Mouse (Mus musculus) spleen, embryonic (tissue): ENCODE results near the gene Prdm16.

Source experiments
- CTCF ChIA-PET: fragments of 350-600 bp; sonication (Branson Sonifier 250); formaldehyde crosslinking; loops from one replicate; lab custom pipeline; 2022; lab: Charles Lee

Prdm16 gene

GRCm38 (mm10) chr4:154603663-154604441 lies 32.8 kb downstream of the Prdm16 start:
- CTCF ChIA-PET: no interaction called here

- CTCF ChIA-PET: no interaction called here
Measured at GRCm38 (mm10) chr4:154602409-154602808, 34.3 kb downstream of the Prdm16 start.

- CTCF ChIA-PET: no interaction called here
Measured at GRCm38 (mm10) chr4:154601006-154601405, 35.7 kb downstream of the Prdm16 start.

- CTCF ChIA-PET: no interaction called here
Measured at GRCm38 (mm10) chr4:154599977-154600376, 36.7 kb downstream of the Prdm16 start.

GRCm38 (mm10) chr4:154598357-154598756 lies 38.3 kb downstream of the Prdm16 start:
- CTCF ChIA-PET: no interaction called here

- CTCF ChIA-PET: no interaction called here
Measured at GRCm38 (mm10) chr4:154596805-154597204, 39.9 kb downstream of the Prdm16 start.

GRCm38 (mm10) chr4:154594761-154595556 lies 41.7 kb downstream of the Prdm16 start:
- CTCF ChIA-PET: no interaction called here

- CTCF ChIA-PET: no interaction called here
Measured at GRCm38 (mm10) chr4:154594116-154594760, 42.4 kb downstream of the Prdm16 start.

GRCm38 (mm10) chr4:154592562-154592961 lies 44.1 kb downstream of the Prdm16 start:
- CTCF ChIA-PET: no interaction called here

- CTCF ChIA-PET: no interaction called here
Measured at GRCm38 (mm10) chr4:154590910-154591309, 45.8 kb downstream of the Prdm16 start.

GRCm38 (mm10) chr4:154586334-154586733 lies 50.3 kb downstream of the Prdm16 start:
- CTCF ChIA-PET: no interaction called here

GRCm38 (mm10) chr4:154585779-154586178 lies 50.9 kb downstream of the Prdm16 start:
- CTCF ChIA-PET: no interaction called here

- CTCF ChIA-PET: no interaction called here
Measured at GRCm38 (mm10) chr4:154583712-154584111, 53.0 kb downstream of the Prdm16 start.

- CTCF ChIA-PET: no interaction called here
Measured at GRCm38 (mm10) chr4:154582607-154583236, 54.0 kb downstream of the Prdm16 start.

GRCm38 (mm10) chr4:154581261-154581886 lies 55.3 kb downstream of the Prdm16 start:
- CTCF ChIA-PET: no interaction called here

GRCm38 (mm10) chr4:154574208-154574875 lies 62.3 kb downstream of the Prdm16 start:
- CTCF ChIA-PET: no interaction called here

GRCm38 (mm10) chr4:154570451-154570881 lies 66.2 kb downstream of the Prdm16 start:
- CTCF ChIA-PET: no interaction called here

- CTCF ChIA-PET: no interaction called here
Measured at GRCm38 (mm10) chr4:154569845-154570244, 66.8 kb downstream of the Prdm16 start.

- CTCF ChIA-PET: no interaction called here
Measured at GRCm38 (mm10) chr4:154568798-154569197, 67.9 kb downstream of the Prdm16 start.

GRCm38 (mm10) chr4:154567942-154568341 lies 68.7 kb downstream of the Prdm16 start:
- CTCF ChIA-PET: no interaction called here

- CTCF ChIA-PET: no interaction called here
Measured at GRCm38 (mm10) chr4:154563201-154563600, 73.5 kb downstream of the Prdm16 start.
